Mouse (Mus musculus) CH12.LX (cell line): ENCODE data around the gene Drc1.

ENCODE experiments used
- CTCF ChIP-seq, 2 experiments: IDR thresholded peaks in 1 of 2; conservative IDR thresholded peaks in 1 of 2; 2 replicates each; pipeline ENCODE4 v1.5.1; 2011 to 2012; ENCODE audit warnings: low read depth in 2 of 2, low read length in 2 of 2, improper control_type of control experiment in 1 of 2, inconsistent platforms in 1 of 2, mild to moderate bottlenecking in 1 of 2, moderate library complexity in 1 of 2
- E2F4 ChIP-seq: IDR thresholded peaks from 2 replicates; pipeline ENCODE4 v1.6.1; 2011; ENCODE audit warnings: low read depth, low read length, improper control_type of control experiment; ENCODE audit not compliant: insufficient replicate concordance
- EP300 ChIP-seq: IDR thresholded peaks from 2 replicates; pipeline ENCODE4 v1.6.1; 2011; ENCODE audit warnings: low read length, improper control_type of control experiment
- MEF2A ChIP-seq: IDR thresholded peaks from 2 replicates; pipeline ENCODE4 v1.6.1; 2014; ENCODE audit warnings: low read depth, mild to moderate bottlenecking, inconsistent platforms, low read length, improper control_type of control experiment, borderline replicate concordance
- NELFE ChIP-seq: IDR thresholded peaks from 2 replicates; pipeline ENCODE4 v1.6.1; 2011; ENCODE audit warnings: low read depth, low read length, improper control_type of control experiment
- POLR2A ChIP-seq: IDR thresholded peaks from 2 replicates; pipeline ENCODE4 v1.6.1; 2011; ENCODE audit warnings: low read depth, mild to moderate bottlenecking, improper control_type of control experiment, low read length
- RAD21 ChIP-seq: IDR thresholded peaks from 2 replicates; pipeline ENCODE4 v1.6.1; 2011; ENCODE audit warnings: low read depth, mild to moderate bottlenecking, low read length, improper control_type of control experiment, moderate library complexity
- SIN3A ChIP-seq: IDR thresholded peaks from 2 replicates; pipeline ENCODE4 v1.6.1; 2012; ENCODE audit warnings: low read length, improper control_type of control experiment, inconsistent platforms
- SMC3 ChIP-seq: IDR thresholded peaks from 2 replicates; pipeline ENCODE4 v1.6.1; 2011; ENCODE audit warnings: low read depth, low read length, improper control_type of control experiment
- USF1 ChIP-seq: IDR thresholded peaks from 2 replicates; pipeline ENCODE4 v1.6.1; 2014; ENCODE audit warnings: low read depth, mild to moderate bottlenecking, inconsistent platforms, low read length, improper control_type of control experiment
- ZNF384 ChIP-seq: IDR thresholded peaks from 2 replicates; pipeline ENCODE4 v1.6.1; 2012; ENCODE audit warnings: low read depth, low read length, improper control_type of control experiment, inconsistent platforms

- TF ChIP-seq MEF2A (no peak), EP300 (no peak), POLR2A (no peak), CTCF (conservative IDR thresholded peaks at IDR 0.05 in 1 of 2, IDR thresholded peaks at IDR 0.05 in 1 of 2; ENCODE audit: low read depth in 2 of 2, low read length in 2 of 2) (no peak), SIN3A (no peak), NELFE (no peak), RAD21 (no peak), ZNF384 (no peak), E2F4 (no peak), USF1 (no peak), SMC3 (no peak)
These were observed 125.7 kb downstream of the Drc1 start for GRCm38 (mm10) chr5:30406876-30407275.
